Mouse (Mus musculus): ENCODE data around the gene Gpr33. TPM values are rescaled to one million over a fixed set of nuclear protein-coding genes. Genes with fewer than 3 reads are reported as not detected.

Gene Gpr33
- polyA plus RNA-seq, 2 experiments, result not detected

- no peak for TF ChIP-seq POLR2A (IDR thresholded peaks at IDR 0.05; ENCODE audit: borderline replicate concordance, extremely low read depth, insufficient read depth, insufficient read length)
- 85% methylated on average over 3 of the region's 3 CpGs for WGBS
- no peaks in the 10 kb centered on the region for H3K27me3 ChIP-seq (ENCODE audit: control insufficient read depth, insufficient read depth, low read length)
- no peaks in the 10 kb centered on the region for H3K36me3 ChIP-seq (ENCODE audit: control insufficient read depth, insufficient read depth, low read length)
- no peaks in the 10 kb centered on the region for H3K9me3 ChIP-seq (ENCODE audit: control insufficient read depth, low read length)
- DNase-seq (ENCODE audit: low spot score), result no peak
- H3K4me3 ChIP-seq (replicated peaks; ENCODE audit: low read length), result no peak overlapping the region
- no peaks in the 10 kb centered on the region for H3K4me1 ChIP-seq (ENCODE audit: control insufficient read depth, insufficient read depth, low read length)
- H3K9ac ChIP-seq (ENCODE audit: low read depth, low read length, severe bottlenecking), result no peak overlapping the region
- no peak overlapping the region for H3K4me2 ChIP-seq (replicated peaks; ENCODE audit: low read depth, low read length, severe bottlenecking)
- no peak overlapping the region for H3K27ac ChIP-seq (replicated peaks; ENCODE audit: low read depth, low read length)
- ATAC-seq (ENCODE audit: low FRiP score, low read depth), result no peak
Observed at GRCm38 (mm10) chr12:52034956-52035355, 7.1 kb upstream of the Gpr33 start.

- DNase-seq (ENCODE audit: low spot score) (no peak), ATAC-seq (ENCODE audit: low FRiP score, low read depth) (no peak)
- Histone ChIP-seq H3K4me3 (replicated peaks; ENCODE audit: low read length) (no peak overlapping the region), H3K9ac (ENCODE audit: low read depth, low read length, severe bottlenecking) (no peak overlapping the region), H3K9me3 (ENCODE audit: control insufficient read depth, low read length) (no peaks in the 10 kb centered on the region), H3K4me1 (ENCODE audit: control insufficient read depth, insufficient read depth, low read length) (no peaks in the 10 kb centered on the region), H3K27ac (replicated peaks; ENCODE audit: low read depth, low read length) (no peak overlapping the region), H3K4me2 (replicated peaks; ENCODE audit: low read depth, low read length, severe bottlenecking) (no peak overlapping the region), H3K36me3 (ENCODE audit: control insufficient read depth, insufficient read depth, low read length) (no peaks in the 10 kb centered on the region), H3K27me3 (ENCODE audit: control insufficient read depth, insufficient read depth, low read length) (no peaks in the 10 kb centered on the region)
- 93% methylated on average over 6 of the region's 6 CpGs for WGBS
- TF ChIP-seq POLR2A (IDR thresholded peaks at IDR 0.05; ENCODE audit: borderline replicate concordance, extremely low read depth, insufficient read depth, insufficient read length), result no peak
Observed at GRCm38 (mm10) chr12:52032276-52032675, 4.4 kb upstream of the Gpr33 start.

- no peak for ATAC-seq (ENCODE audit: low FRiP score, low read depth)
- peak; percentile 43 for DNase-seq (ENCODE audit: low spot score)
- WGBS, result 71% methylated on average over 7 of the region's 7 CpGs
- Histone ChIP-seq H3K4me3 (replicated peaks; ENCODE audit: low read length) (no peak overlapping the region), H3K9me3 (ENCODE audit: control insufficient read depth, low read length) (no peaks in the 10 kb centered on the region), H3K9ac (ENCODE audit: low read depth, low read length, severe bottlenecking) (no peak overlapping the region), H3K27ac (replicated peaks; ENCODE audit: low read depth, low read length) (no peak overlapping the region), H3K4me1 (ENCODE audit: control insufficient read depth, insufficient read depth, low read length) (no peaks in the 10 kb centered on the region), H3K4me2 (replicated peaks; ENCODE audit: low read depth, low read length, severe bottlenecking) (no peak overlapping the region), H3K36me3 (ENCODE audit: control insufficient read depth, insufficient read depth, low read length) (no peaks in the 10 kb centered on the region), H3K27me3 (ENCODE audit: control insufficient read depth, insufficient read depth, low read length) (no peaks in the 10 kb centered on the region)
- no peak for TF ChIP-seq POLR2A (IDR thresholded peaks at IDR 0.05; ENCODE audit: borderline replicate concordance, extremely low read depth, insufficient read depth, insufficient read length)
Observed at GRCm38 (mm10) chr12:52014494-52015029, 13.3 kb downstream of the Gpr33 start.

GRCm38 (mm10) chr12:52014044-52014443 lies 13.8 kb downstream of the Gpr33 start:
- no peak for TF ChIP-seq POLR2A (IDR thresholded peaks at IDR 0.05; ENCODE audit: borderline replicate concordance, extremely low read depth, insufficient read depth, insufficient read length)
- Histone ChIP-seq H3K4me2 (replicated peaks; ENCODE audit: low read depth, low read length, severe bottlenecking) (no peak overlapping the region), H3K9ac (ENCODE audit: low read depth, low read length, severe bottlenecking) (no peak overlapping the region), H3K9me3 (ENCODE audit: control insufficient read depth, low read length) (no peaks in the 10 kb centered on the region), H3K4me1 (ENCODE audit: control insufficient read depth, insufficient read depth, low read length) (no peaks in the 10 kb centered on the region), H3K4me3 (replicated peaks; ENCODE audit: low read length) (no peak overlapping the region), H3K27ac (replicated peaks; ENCODE audit: low read depth, low read length) (no peak overlapping the region), H3K27me3 (ENCODE audit: control insufficient read depth, insufficient read depth, low read length) (no peaks in the 10 kb centered on the region), H3K36me3 (ENCODE audit: control insufficient read depth, insufficient read depth, low read length) (no peaks in the 10 kb centered on the region)
- WGBS, result 88% methylated on average over 11 of the region's 11 CpGs
- ATAC-seq (ENCODE audit: low FRiP score, low read depth), result no peak
- no peak for DNase-seq (ENCODE audit: low spot score)

- no peaks in the 10 kb centered on the region for H3K36me3 ChIP-seq (ENCODE audit: control insufficient read depth, insufficient read depth, low read length)
- ATAC-seq (ENCODE audit: low FRiP score, low read depth) (no peak), DNase-seq (ENCODE audit: low spot score) (no peak)
- no peaks in the 10 kb centered on the region for H3K27me3 ChIP-seq (ENCODE audit: control insufficient read depth, insufficient read depth, low read length)
- no peak overlapping the region for H3K27ac ChIP-seq (replicated peaks; ENCODE audit: low read depth, low read length)
- 19% methylated on average over 9 of the region's 9 CpGs for WGBS
- no peak overlapping the region for H3K4me3 ChIP-seq (replicated peaks; ENCODE audit: low read length)
- no peak for TF ChIP-seq POLR2A (IDR thresholded peaks at IDR 0.05; ENCODE audit: borderline replicate concordance, extremely low read depth, insufficient read depth, insufficient read length)
- H3K4me1 ChIP-seq (ENCODE audit: control insufficient read depth, insufficient read depth, low read length), result no peaks in the 10 kb centered on the region
- H3K4me2 ChIP-seq (replicated peaks; ENCODE audit: low read depth, low read length, severe bottlenecking), result no peak overlapping the region
- H3K9me3 ChIP-seq (ENCODE audit: control insufficient read depth, low read length), result no peaks in the 10 kb centered on the region
- H3K9ac ChIP-seq (ENCODE audit: low read depth, low read length, severe bottlenecking), result no peak overlapping the region
Observed at GRCm38 (mm10) chr12:52013274-52013673, 14.6 kb downstream of the Gpr33 start.

GRCm38 (mm10) chr12:52012159-52012558 lies 15.7 kb downstream of the Gpr33 start:
- ATAC-seq (ENCODE audit: low FRiP score, low read depth) (no peak), DNase-seq (ENCODE audit: low spot score) (no peak)
- Histone ChIP-seq H3K4me3 (replicated peaks; ENCODE audit: low read length) (no peak overlapping the region), H3K27me3 (ENCODE audit: control insufficient read depth, insufficient read depth, low read length) (no peaks in the 10 kb centered on the region), H3K4me2 (replicated peaks; ENCODE audit: low read depth, low read length, severe bottlenecking) (no peak overlapping the region), H3K4me1 (ENCODE audit: control insufficient read depth, insufficient read depth, low read length) (no peaks in the 10 kb centered on the region), H3K36me3 (ENCODE audit: control insufficient read depth, insufficient read depth, low read length) (no peaks in the 10 kb centered on the region), H3K9ac (ENCODE audit: low read depth, low read length, severe bottlenecking) (no peak overlapping the region), H3K27ac (replicated peaks; ENCODE audit: low read depth, low read length) (no peak overlapping the region), H3K9me3 (ENCODE audit: control insufficient read depth, low read length) (no peaks in the 10 kb centered on the region)
- no peak for TF ChIP-seq POLR2A (IDR thresholded peaks at IDR 0.05; ENCODE audit: borderline replicate concordance, extremely low read depth, insufficient read depth, insufficient read length)
- WGBS, result 67% methylated on average over 8 of the region's 8 CpGs
